Mouse (Mus musculus): ENCODE measurements around the gene Eppin. TPM values are rescaled to one million over a fixed set of nuclear protein-coding genes. Genes with fewer than 3 reads are reported as not detected.
"Not testable (repeated sequence)": the region's sequence is repeated elsewhere in the genome, so short reads cannot be mapped to it uniquely, and the experiment has no call there.

Gene Eppin
- polyA plus RNA-seq, 1 experiment from 2014 or later = not detected

DNA sequence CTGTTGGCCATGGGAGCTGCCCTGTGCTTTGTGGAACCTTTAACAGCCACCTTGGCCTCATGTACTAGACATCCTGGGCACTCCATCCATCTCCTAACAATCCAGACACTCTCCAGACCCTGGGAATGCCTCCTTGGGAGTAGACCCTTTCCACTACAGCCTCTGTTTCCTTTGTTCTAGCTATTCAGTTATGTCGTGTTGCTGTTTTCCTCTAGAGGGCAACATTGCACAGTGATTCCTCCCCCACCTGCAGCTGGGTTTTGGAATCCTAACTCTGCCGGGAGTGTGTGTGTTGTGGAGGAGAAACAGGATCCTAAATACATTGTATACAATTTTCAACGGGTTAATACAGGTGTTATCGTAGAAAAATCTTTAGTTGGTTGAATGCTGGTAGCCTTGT lies 1.4 kb downstream of the Eppin start:
- no peak for ATAC-seq
- H3K4me1 ChIP-seq (replicated peaks; ENCODE audit: control insufficient read depth, insufficient read depth, low read length) = no peaks in the 10 kb centered on the region
- peak; percentile 86 for TF ChIP-seq CTCF (IDR thresholded peaks at IDR 0.05; ENCODE audit: low read depth)

DNA sequence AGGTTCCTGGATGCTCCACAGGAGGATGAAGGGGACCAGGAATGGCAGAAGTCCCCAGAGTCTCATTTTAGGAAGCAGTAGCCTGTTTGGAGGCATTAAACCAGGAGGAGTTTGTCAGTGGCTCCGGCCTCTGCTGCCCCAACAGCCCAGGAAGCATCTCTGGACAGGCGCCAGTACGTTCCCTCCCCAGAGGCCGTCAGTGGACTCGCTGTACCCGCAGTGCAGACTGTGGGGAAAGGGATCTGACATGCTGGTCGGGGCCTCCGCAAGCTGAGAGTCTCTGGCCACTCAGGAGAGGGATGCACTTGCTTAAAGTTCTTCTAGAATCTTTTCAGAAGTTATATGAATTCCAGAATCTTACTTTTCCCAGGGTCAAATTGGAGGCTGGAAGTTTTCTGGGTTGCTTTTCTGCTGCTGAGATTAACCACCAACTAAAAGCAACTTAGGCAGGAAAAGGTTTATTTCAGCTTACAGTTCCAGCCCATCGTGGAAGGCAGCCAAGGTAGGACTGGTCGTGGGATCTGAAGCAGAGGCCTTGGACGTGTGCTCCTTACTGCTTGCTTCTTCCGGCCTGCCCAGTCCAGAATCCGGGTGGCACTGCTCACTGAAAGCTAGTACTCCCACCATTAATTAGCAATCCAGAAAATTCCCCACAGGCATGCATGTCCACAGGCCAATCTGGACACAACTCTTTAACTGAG lies 8.2 kb downstream of the Eppin start, which contains the start of gene Wfdc6a:
TSS of gene Wfdc6a (minus strand) at position 423 of the 701 bp plus-strand sequence.
- H3K4me1 ChIP-seq (replicated peaks; ENCODE audit: control insufficient read depth, insufficient read depth, low read length); H3K4me2 ChIP-seq (replicated peaks; ENCODE audit: low read depth); H3K27me3 ChIP-seq (replicated peaks; ENCODE audit: control insufficient read depth, insufficient read depth, low read length); ATAC-seq; H3K9ac ChIP-seq (ENCODE audit: low read depth, low read length); H3K9me3 ChIP-seq (ENCODE audit: control insufficient read depth); H3K36me3 ChIP-seq (ENCODE audit: control insufficient read depth, insufficient read depth); H3K27ac ChIP-seq (ENCODE audit: low read depth, low read length); H3K4me3 ChIP-seq (ENCODE audit: low read depth, low read length): not testable (repeated sequence)
- WGBS = 51% methylated on average over 13 of the region's 13 CpGs

More for the DNA sequence above, 1.4 kb downstream of the Eppin start:
- no peak overlapping the region for H3K27ac ChIP-seq (ENCODE audit: low read depth, low read length)
- H3K9me3 ChIP-seq (ENCODE audit: control insufficient read depth) = no peaks in the 10 kb centered on the region
- no peak overlapping the region for H3K4me3 ChIP-seq (ENCODE audit: low read depth, low read length)
- no peaks in the 10 kb centered on the region for H3K36me3 ChIP-seq (ENCODE audit: control insufficient read depth, insufficient read depth)
- H3K27me3 ChIP-seq (replicated peaks; ENCODE audit: control insufficient read depth, insufficient read depth, low read length) = no peaks in the 10 kb centered on the region
- no peak overlapping the region for H3K9ac ChIP-seq (ENCODE audit: low read depth, low read length)
- WGBS = 5% methylated on average over 4 of the region's 4 CpGs
- no peak overlapping the region for H3K4me2 ChIP-seq (replicated peaks; ENCODE audit: low read depth)

DNA sequence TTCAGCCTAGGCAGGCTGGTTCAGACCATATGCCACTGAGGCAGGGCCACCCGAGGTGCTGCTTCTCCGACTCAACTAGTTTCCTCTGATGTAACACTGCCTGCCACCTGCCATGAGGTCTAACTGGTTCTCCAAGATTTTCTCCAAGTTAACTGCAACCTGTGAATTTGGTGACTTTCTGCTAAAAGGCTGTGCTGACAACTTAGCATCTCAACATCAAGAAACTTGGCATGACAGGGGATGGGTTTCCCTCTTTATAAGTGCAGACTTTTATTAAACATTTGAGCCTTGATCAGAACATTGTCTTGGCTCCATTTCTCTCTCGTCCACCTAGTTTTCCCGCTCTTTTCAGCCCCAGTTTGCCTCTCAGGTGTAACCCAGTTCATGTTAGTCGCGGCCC lies 20.0 kb downstream of the Eppin start, which contains the start of gene Spint3:
TSS of gene Spint3 (minus strand) at position 101 of the 400 bp plus-strand sequence.
- not testable (repeated sequence) for ATAC-seq; H3K27ac ChIP-seq (ENCODE audit: low read depth, low read length); H3K4me2 ChIP-seq (replicated peaks; ENCODE audit: low read depth); H3K36me3 ChIP-seq (ENCODE audit: control insufficient read depth, insufficient read depth); H3K27me3 ChIP-seq (replicated peaks; ENCODE audit: control insufficient read depth, insufficient read depth, low read length); H3K4me3 ChIP-seq (ENCODE audit: low read depth, low read length); H3K4me1 ChIP-seq (replicated peaks; ENCODE audit: control insufficient read depth, insufficient read depth, low read length); H3K9ac ChIP-seq (ENCODE audit: low read depth, low read length); H3K9me3 ChIP-seq (ENCODE audit: control insufficient read depth)
- WGBS = 81% methylated on average over 6 of the region's 6 CpGs

DNA sequence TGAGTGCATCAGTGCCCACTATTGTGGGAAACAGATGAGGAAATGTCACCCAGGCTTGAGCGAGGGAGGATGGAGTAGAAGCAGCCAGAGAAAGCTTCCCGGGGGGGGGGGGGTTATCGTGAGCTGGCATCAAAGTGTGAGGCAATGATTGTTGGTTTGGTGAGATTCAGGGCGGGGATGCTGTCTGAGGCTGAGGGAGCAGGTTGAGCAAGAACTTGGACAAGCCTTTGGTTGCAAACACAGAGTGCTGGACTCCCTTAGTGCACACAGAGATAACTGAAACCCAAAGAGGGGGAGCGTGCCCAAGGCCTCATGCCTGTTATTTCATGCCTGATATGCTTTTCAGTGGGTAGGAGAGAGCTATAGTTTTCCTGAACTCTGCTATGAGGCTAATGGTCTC lies 25.9 kb downstream of the Eppin start:
- WGBS = 78% methylated on average over 5 of the region's 5 CpGs
- no peaks in the 10 kb centered on the region for H3K4me1 ChIP-seq (replicated peaks; ENCODE audit: control insufficient read depth, insufficient read depth, low read length)
- H3K9me3 ChIP-seq (ENCODE audit: control insufficient read depth) = no peaks in the 10 kb centered on the region
- no peak for TF ChIP-seq CTCF (IDR thresholded peaks at IDR 0.05; ENCODE audit: low read depth)
- H3K4me2 ChIP-seq (replicated peaks; ENCODE audit: low read depth) = no peak overlapping the region
- H3K9ac ChIP-seq (ENCODE audit: low read depth, low read length) = no peak overlapping the region
- H3K36me3 ChIP-seq (ENCODE audit: control insufficient read depth, insufficient read depth) = no peaks in the 10 kb centered on the region
- ATAC-seq = no peak
- H3K27ac ChIP-seq (ENCODE audit: low read depth, low read length) = no peak overlapping the region
- H3K4me3 ChIP-seq (ENCODE audit: low read depth, low read length) = no peak overlapping the region
- no peaks in the 10 kb centered on the region for H3K27me3 ChIP-seq (replicated peaks; ENCODE audit: control insufficient read depth, insufficient read depth, low read length)

DNA sequence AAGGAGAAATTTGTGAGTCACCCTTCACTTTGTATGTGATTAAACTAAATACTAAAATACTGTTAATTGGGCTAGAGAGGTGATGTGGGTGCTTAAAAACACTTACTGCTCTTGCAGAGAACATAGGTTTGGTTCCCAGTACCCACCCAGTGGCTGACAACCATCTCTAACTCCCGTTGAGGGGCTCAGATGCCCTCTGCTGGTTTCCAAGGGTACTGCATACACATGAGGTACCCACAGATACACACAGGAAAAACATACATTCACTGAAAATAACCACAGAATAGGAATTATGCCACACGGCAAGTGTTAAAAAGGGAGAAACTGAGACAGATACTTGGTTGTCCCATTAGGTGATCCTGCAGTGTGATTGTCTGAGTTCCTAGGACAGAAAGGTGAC lies 26.4 kb downstream of the Eppin start:
- H3K27ac ChIP-seq (ENCODE audit: low read depth, low read length) = no peak overlapping the region
- ATAC-seq = no peak
- H3K9me3 ChIP-seq (ENCODE audit: control insufficient read depth) = no peaks in the 10 kb centered on the region
- H3K36me3 ChIP-seq (ENCODE audit: control insufficient read depth, insufficient read depth) = no peaks in the 10 kb centered on the region
- H3K4me3 ChIP-seq (ENCODE audit: low read depth, low read length) = no peak overlapping the region
- TF ChIP-seq CTCF (IDR thresholded peaks at IDR 0.05; ENCODE audit: low read depth) = peak; percentile 46
- no peaks in the 10 kb centered on the region for H3K4me1 ChIP-seq (replicated peaks; ENCODE audit: control insufficient read depth, insufficient read depth, low read length)
- no peak overlapping the region for H3K9ac ChIP-seq (ENCODE audit: low read depth, low read length)
- H3K27me3 ChIP-seq (replicated peaks; ENCODE audit: control insufficient read depth, insufficient read depth, low read length) = no peaks in the 10 kb centered on the region
- 89% methylated on average over 2 of the region's 2 CpGs for WGBS
- H3K4me2 ChIP-seq (replicated peaks; ENCODE audit: low read depth) = no peak overlapping the region

DNA sequence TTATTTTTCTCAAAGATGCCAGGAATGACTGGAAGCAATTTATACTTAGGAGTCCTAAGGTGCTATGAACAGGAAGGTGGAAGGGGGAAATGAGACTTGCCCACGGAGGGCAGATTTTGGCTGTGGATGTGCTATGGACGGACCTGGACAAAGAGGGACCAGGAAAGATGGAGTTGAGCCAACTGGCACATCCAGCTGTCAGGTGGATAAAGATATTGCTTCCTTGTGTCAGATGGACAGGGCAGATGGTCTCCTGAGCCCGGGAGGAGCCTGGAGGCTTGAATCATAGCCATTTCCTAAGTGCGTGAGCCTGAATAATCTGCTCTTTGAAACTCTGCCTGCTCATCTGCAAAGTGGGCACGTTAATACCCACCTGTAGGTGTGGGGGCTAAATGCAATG lies 29.0 kb downstream of the Eppin start:
- Histone ChIP-seq H3K36me3 (ENCODE audit: control insufficient read depth, insufficient read depth) (no peaks in the 10 kb centered on the region), H3K4me2 (replicated peaks; ENCODE audit: low read depth) (no peak overlapping the region), H3K9ac (ENCODE audit: low read depth, low read length) (no peak overlapping the region), H3K27ac (ENCODE audit: low read depth, low read length) (no peak overlapping the region), H3K9me3 (ENCODE audit: control insufficient read depth) (no peaks in the 10 kb centered on the region), H3K4me3 (ENCODE audit: low read depth, low read length) (no peak overlapping the region), H3K4me1 (replicated peaks; ENCODE audit: control insufficient read depth, insufficient read depth, low read length) (no peaks in the 10 kb centered on the region), H3K27me3 (replicated peaks; ENCODE audit: control insufficient read depth, insufficient read depth, low read length) (no peaks in the 10 kb centered on the region)
- TF ChIP-seq CTCF (IDR thresholded peaks at IDR 0.05; ENCODE audit: low read depth) = no peak
- WGBS = 74% methylated on average over 5 of the region's 5 CpGs
- ATAC-seq = no peak
